Mouse (Mus musculus) T-helper 1 cell (primary cell): ENCODE results near the gene Mrps17.

Experiments
- in situ Hi-C: fragments of 300-600 bp; cut with MboI, MseI; formaldehyde crosslinking; loops from one replicate; pipeline ENCODE4 v1.15.1; 2025; ENCODE audit warnings: high pct_unique_total_duplicates

Mrps17 gene

DNA sequence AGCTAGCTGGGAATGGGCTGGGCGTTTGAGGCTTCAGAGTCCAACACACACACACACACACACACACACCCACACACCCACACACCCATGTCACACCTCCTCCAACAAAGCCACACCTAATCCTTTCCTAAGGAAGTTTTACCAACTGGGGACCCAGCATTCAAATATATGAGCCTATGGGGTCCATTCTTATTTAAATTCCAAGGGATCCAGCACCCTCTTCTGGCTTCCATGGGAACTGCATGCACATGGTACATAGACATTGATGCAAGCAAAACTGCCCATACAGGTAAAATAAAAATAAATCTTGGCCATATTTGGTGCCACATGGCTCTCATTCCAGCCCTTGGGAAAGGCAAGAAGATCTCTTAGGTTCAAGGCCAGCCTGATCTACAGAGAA is 25.7 kb downstream of the Mrps17 start:
- in situ Hi-C loops, result no loop called here

GRCm38 (mm10) chr5:129742903-129743488 is 27.7 kb downstream of the Mrps17 start:
- in situ Hi-C loops, result no loop called here

DNA sequence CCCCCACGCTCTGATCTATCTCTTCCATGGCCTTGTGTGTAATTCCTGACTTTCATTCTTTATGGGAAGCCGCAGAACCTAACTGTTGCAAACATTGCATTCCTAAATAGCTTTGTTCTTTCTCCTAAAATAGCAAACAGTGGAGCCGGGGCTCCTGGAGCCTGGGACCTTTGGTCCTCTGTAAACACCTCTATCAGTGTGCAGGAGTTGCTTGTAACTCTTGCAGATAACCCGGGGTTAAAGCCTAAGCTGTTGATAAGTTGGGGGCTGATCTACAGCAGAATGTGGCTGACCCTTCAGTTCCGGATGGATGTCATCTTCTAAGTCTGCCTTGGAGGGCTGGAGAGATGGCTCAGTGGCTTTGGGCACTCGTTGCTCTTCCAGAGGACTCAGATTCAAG is 28.8 kb downstream of the Mrps17 start:
- in situ Hi-C loops, result no loop called here

DNA sequence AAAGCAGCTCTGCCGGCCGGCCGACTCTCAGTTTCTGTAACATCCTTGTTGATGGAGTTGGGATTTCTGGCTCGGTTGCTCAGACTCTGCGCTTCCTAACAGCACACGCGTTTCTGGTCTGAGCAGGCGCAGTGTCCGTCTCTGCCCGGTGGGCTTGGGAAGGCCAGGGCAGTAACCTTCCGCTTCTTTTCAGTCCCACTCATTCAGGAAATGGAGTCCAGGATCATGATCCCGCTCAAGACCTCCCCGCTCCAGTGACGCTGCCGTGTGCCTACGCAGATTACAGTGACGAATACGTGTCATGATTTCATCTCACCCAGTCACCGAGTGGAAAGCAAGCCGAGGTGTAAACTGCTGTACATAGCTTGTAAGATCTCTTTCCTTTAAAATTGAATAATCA is 41.6 kb downstream of the Mrps17 start:
- in situ Hi-C loops, result no loop called here

DNA sequence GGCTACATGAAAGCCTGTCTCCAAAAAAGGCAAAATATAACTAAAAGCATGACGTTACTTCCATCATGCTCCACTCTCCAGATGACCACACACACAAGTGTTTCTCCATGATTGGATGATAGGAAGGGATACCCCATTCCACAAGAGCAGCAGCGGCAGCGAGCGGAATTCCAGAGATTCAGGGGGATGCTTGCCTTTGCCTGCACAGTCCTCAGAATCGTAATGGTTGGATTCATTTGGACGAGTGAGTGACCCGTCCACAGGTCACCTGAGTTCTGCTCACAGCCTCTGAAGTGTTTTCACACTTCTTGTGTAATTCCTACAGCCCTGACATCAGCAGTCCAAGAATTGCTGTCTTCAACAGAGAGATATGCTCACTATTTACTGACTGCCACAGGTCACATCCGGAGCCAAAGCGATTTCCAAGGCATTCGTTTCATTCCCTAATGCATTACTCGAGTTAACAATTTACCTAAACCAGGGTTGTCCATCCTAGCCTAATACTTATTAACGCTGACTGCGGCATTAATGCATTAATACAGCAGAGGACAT is 44.7 kb downstream of the Mrps17 start:
- in situ Hi-C loops, result no loop called here

DNA sequence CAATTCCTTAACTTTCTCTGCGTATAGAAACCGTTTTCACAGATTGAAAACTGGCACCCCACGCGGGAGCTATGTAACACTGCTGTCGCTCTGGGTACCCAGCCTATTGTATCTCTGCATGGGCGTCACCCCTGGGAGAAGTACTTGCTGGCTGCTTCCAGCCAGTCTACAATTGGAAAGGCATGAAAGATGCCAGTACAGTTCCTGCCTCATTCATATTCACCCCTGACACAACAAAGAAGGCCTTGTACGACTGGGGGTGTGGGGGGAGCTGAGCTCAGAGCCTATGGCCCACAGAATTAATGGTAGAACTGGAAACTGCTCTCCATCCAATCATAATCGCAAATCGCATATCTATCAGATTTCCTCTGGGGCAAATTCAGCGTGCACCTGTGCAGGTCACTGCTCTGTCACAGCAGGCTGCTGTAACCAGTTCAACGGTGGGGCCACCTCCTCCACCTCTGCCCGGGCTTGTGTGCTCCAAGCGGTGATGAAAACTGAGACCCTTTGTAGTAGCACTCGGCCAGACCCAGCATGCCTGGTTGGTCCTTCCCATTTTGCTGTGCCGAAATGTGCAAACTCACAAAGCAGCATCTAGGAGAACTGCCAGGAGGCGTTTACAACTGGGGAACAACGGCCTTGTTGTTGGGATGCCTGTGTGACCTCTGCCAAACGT is 46.7 kb downstream of the Mrps17 start:
- in situ Hi-C loops, result no loop called here

- in situ Hi-C loops, result no loop called here
Observed at GRCm38 (mm10) chr5:129770443-129771355, 55.4 kb downstream of the Mrps17 start.
